Mouse (Mus musculus) G1E (cell line): ENCODE results near the gene Cenpn.

ENCODE experiments used
- CTCF ChIP-seq: IDR thresholded peaks from 2 replicates; pipeline ENCODE4 v1.5.1; 2012; ENCODE audit warnings: low read depth, low read length, inconsistent platforms, mixed read lengths
- TAL1 ChIP-seq: conservative IDR thresholded peaks from 2 replicates; pipeline ENCODE4 v1.6.1; 2012; ENCODE audit warnings: low read depth, low read length, inconsistent platforms, mixed read lengths

DNA sequence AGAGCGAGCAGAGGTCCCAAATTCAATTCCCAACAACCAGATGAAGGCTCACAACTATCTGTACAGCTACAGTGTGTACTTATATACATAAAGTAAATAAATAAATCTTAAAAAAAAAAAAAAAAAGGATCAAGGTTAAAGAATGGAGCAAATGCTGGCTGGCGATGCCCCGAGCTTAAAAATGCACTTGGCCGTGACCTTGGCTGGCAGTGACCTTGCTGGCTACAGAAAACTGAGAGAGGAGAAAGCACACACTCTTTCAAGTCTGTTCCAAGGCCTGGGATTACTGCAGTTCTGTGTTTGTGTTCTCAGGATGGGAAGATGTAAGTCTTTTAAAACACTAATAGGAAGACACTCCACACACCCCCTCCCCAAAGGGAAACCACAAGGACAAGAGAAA, 16.8 kb upstream of the Cenpn start:
- TF ChIP-seq TAL1: no peak
- no peak for TF ChIP-seq CTCF
